13 mouse cellular contexts compared by ENCODE assay signal in genomic region chr12:33182428-33183137, GRCm38 (mm10). TPM values are rescaled to one million over a fixed set of nuclear protein-coding genes. Genes with fewer than 3 reads are reported as not detected.
DNase-seq lines count a peak whose midpoint lies in the region; ATAC-seq and TF ChIP-seq lines count a peak whose summit lies in the region.
"Had no signal": no experiment of that assay in that cellular context is flagged by ENCODE, and none has a peak within 500 bp of the region (broad histone marks: within the 10 kb centered on the region; RNA-seq: fewer than 3 reads in every experiment).

No protein-coding gene starts in this region.

- H3K27ac ChIP-seq in hindbrain, embryonic 14.5 days: peak overlapping the region; percentile 2; the same call in 1 of the 2 replicates
- no peak overlapping the region for H3K27ac ChIP-seq in hindbrain, embryonic 11.5 days (ENCODE audit: low read depth, low read length)
- peak overlapping the region; percentile 68; the same call in 1 of the 2 replicates for H3K27ac ChIP-seq in CH12.LX (ENCODE audit: insufficient read depth, low read depth)
- H3K27ac ChIP-seq in heart, adult 2 months: no peak overlapping the region
- H3K27ac ChIP-seq: embryonic facial prominence, embryonic 15.5 days; kidney, embryonic 15.5 days; liver, embryonic 12.5 days; midbrain, embryonic 15.5 days had no signal

- in situ Hi-C loops in CH12.LX (cut with MboI; ENCODE audit: low pct_ligation_motif_present, low pct_unique_long_range_greater_than_20kb, low sequenced_read_pairs): no loop called here

- no peak for TF ChIP-seq RAD21 in CH12.LX (IDR thresholded peaks at IDR 0.05; ENCODE audit: low read depth, low read length)

- dilution Hi-C loops in CH12.LX (cut with MboI; ENCODE audit: extremely low pct_ligation_motif_present, extremely low pct_unique_long_range_greater_than_20kb, low sequenced_read_pairs): no loop called here

- H3K9me3 ChIP-seq in hindbrain, embryonic 14.5 days (ENCODE audit: control insufficient read depth, low read length): no peaks in the 10 kb centered on the region
- no peaks in the 10 kb centered on the region for H3K9me3 ChIP-seq in hindbrain, embryonic 11.5 days (ENCODE audit: control insufficient read depth, low read length)
- no peaks in the 10 kb centered on the region for H3K9me3 ChIP-seq in CH12.LX (replicated peaks; ENCODE audit: low read length)
- H3K9me3 ChIP-seq: embryonic facial prominence, embryonic 15.5 days; kidney, embryonic 15.5 days; liver, embryonic 12.5 days; midbrain, embryonic 15.5 days had no signal

- TF ChIP-seq EP300 in CH12.LX (IDR thresholded peaks at IDR 0.05; ENCODE audit: low read length): no peak
- no peak for TF ChIP-seq EP300 in heart, adult 2 months (IDR thresholded peaks at IDR 0.05; ENCODE audit: insufficient read depth, low read depth, low read length)

- WGBS in hindbrain, embryonic 14.5 days: 70% methylated on average over 11 of the region's 11 CpGs
- WGBS in hindbrain, embryonic 11.5 days: 78% methylated on average over 11 of the region's 11 CpGs
- 89% methylated on average over 11 of the region's 11 CpGs for WGBS in heart, adult 2 months

- no peak for DNase-seq in hindbrain, embryonic 14.5 days (ENCODE audit: low spot score)
- DNase-seq in hindbrain, embryonic 11.5 days (ENCODE audit: low spot score): no peak
- no peak for DNase-seq in CH12.LX (ENCODE audit: extremely low read depth)
- DNase-seq in thymus, postnatal 0 days (ENCODE audit: low spot score): peak; percentile 38
- DNase-seq in heart, adult 2 months: no peak
- no peak for DNase-seq in cerebellum, adult 9-11 months
- DNase-seq: adrenal gland, postnatal 14 days; lung, postnatal 10 days had no signal

- no peaks in the 10 kb centered on the region for H3K27me3 ChIP-seq in hindbrain, embryonic 14.5 days (ENCODE audit: control insufficient read depth, insufficient read depth, low read length)
- H3K27me3 ChIP-seq in hindbrain, embryonic 11.5 days (ENCODE audit: control insufficient read depth, insufficient read depth, low read length): no peaks in the 10 kb centered on the region
- H3K27me3 ChIP-seq in CH12.LX (replicated peaks): no peaks in the 10 kb centered on the region
- H3K27me3 ChIP-seq in heart, adult 2 months (ENCODE audit: control insufficient read depth, insufficient read depth, low read length): no peaks in the 10 kb centered on the region
- H3K27me3 ChIP-seq: embryonic facial prominence, embryonic 15.5 days; kidney, embryonic 15.5 days; liver, embryonic 12.5 days; midbrain, embryonic 15.5 days had no signal

- no peak; the same call in 1 of the 2 replicates for TF ChIP-seq POLR2A in CH12.LX (IDR thresholded peaks at IDR 0.05; ENCODE audit: low read depth, low read length)
- no peak for TF ChIP-seq POLR2A in heart, adult 2 months (IDR thresholded peaks at IDR 0.05; ENCODE audit: insufficient read depth, low read depth, low read length)

- no peak overlapping the region for H3K4me2 ChIP-seq in hindbrain, embryonic 14.5 days (replicated peaks)
- no peak overlapping the region for H3K4me2 ChIP-seq in hindbrain, embryonic 11.5 days (replicated peaks; ENCODE audit: low read depth, low read length)
- H3K4me2 ChIP-seq in CH12.LX (ENCODE audit: insufficient read depth, low read depth, poor library complexity, severe bottlenecking): peak overlapping the region; percentile 53
- H3K4me2 ChIP-seq: embryonic facial prominence, embryonic 15.5 days; kidney, embryonic 15.5 days; liver, embryonic 12.5 days; midbrain, embryonic 15.5 days had no signal

- TF ChIP-seq CTCF in CH12.LX (conservative IDR thresholded peaks at IDR 0.05 in 1 of 2, IDR thresholded peaks at IDR 0.05 in 1 of 2; ENCODE audit: low read depth in 2 of 2, low read length in 2 of 2): no peak
- no peak for TF ChIP-seq CTCF in heart, adult 2 months (IDR thresholded peaks at IDR 0.05)

- ATAC-seq in hindbrain, embryonic 14.5 days (ENCODE audit: low FRiP score): peak; percentile 67; the same call in 1 of the 2 replicates
- ATAC-seq in hindbrain, embryonic 11.5 days (ENCODE audit: low FRiP score): no peak
- peak; percentile 77 to 81 for ATAC-seq in hematopoietic stem cell, adult 5-6 weeks (replicated peaks in 1 of 2; ENCODE audit: insufficient read depth in 1 of 2, low FRiP score in 2 of 2, low TSS enrichment in 1 of 2, low read depth in 1 of 2, poor library complexity in 2 of 2, severe bottlenecking in 2 of 2)
- ATAC-seq: liver, embryonic 12.5 days; midbrain, embryonic 15.5 days had no signal

- peaks cover 51% of the 10 kb centered on the region for H3K79me2 ChIP-seq in CH12.LX (replicated peaks; ENCODE audit: control insufficient read depth, extremely low read depth, insufficient read depth, poor library complexity, severe bottlenecking)
- 0 out of 2 replicates have a peak, but pooled peaks cover 2% of the 10 kb centered on the region for H3K79me2 ChIP-seq in heart, adult 2 months (replicated peaks; ENCODE audit: control insufficient read depth, insufficient read depth, low read length)

- no peaks in the 10 kb centered on the region for H3K36me3 ChIP-seq in hindbrain, embryonic 14.5 days (replicated peaks; ENCODE audit: control insufficient read depth, insufficient read depth)
- no peaks in the 10 kb centered on the region for H3K36me3 ChIP-seq in hindbrain, embryonic 11.5 days (ENCODE audit: control insufficient read depth, insufficient read depth, low read length)
- peaks cover 4 to 64% of the 10 kb centered on the region in 2 experiments for H3K36me3 ChIP-seq in CH12.LX (replicated peaks in 1 of 2; ENCODE audit: control insufficient read depth in 1 of 2, insufficient read depth in 1 of 2, low read length in 1 of 2)
- no peaks in the 10 kb centered on the region; the same call in none of the 2 replicates for H3K36me3 ChIP-seq in heart, adult 2 months (ENCODE audit: control insufficient read depth, insufficient read depth, low read length)
- H3K36me3 ChIP-seq: embryonic facial prominence, embryonic 15.5 days; kidney, embryonic 15.5 days; liver, embryonic 12.5 days; midbrain, embryonic 15.5 days had no signal

- H3K4me1 ChIP-seq in hindbrain, embryonic 14.5 days (replicated peaks; ENCODE audit: control insufficient read depth, insufficient read depth, low read length): peaks cover 11% of the 10 kb centered on the region
- no peaks in the 10 kb centered on the region for H3K4me1 ChIP-seq in hindbrain, embryonic 11.5 days (replicated peaks; ENCODE audit: control insufficient read depth, insufficient read depth, low read length)
- H3K4me1 ChIP-seq in CH12.LX (ENCODE audit: control insufficient read depth in 1 of 2, insufficient read depth in 2 of 2): peaks cover 17 to 84% of the 10 kb centered on the region in 2 experiments
- no peaks in the 10 kb centered on the region; the same call in 1 of the 2 replicates for H3K4me1 ChIP-seq in heart, adult 2 months (ENCODE audit: control insufficient read depth, insufficient read depth, low read length)

- no peak overlapping the region for H3K4me3 ChIP-seq in hindbrain, embryonic 14.5 days (replicated peaks; ENCODE audit: low read length)
- no peak overlapping the region for H3K4me3 ChIP-seq in hindbrain, embryonic 11.5 days (ENCODE audit: low read depth, low read length)
- H3K4me3 ChIP-seq in CH12.LX (replicated peaks in 1 of 3; ENCODE audit: low read depth in 2 of 3, low read length in 2 of 3, poor library complexity in 1 of 3): no peak overlapping the region
- H3K4me3 ChIP-seq in heart, adult 2 months: no peak overlapping the region
- H3K4me3 ChIP-seq: embryonic facial prominence, embryonic 15.5 days; kidney, embryonic 15.5 days; liver, embryonic 12.5 days; midbrain, embryonic 15.5 days had no signal

- intact Hi-C loops in heart, adult 2 months (cut with DNase I): no loop called here

- H3K9ac ChIP-seq in hindbrain, embryonic 14.5 days: no peak overlapping the region
- no peak overlapping the region for H3K9ac ChIP-seq in hindbrain, embryonic 11.5 days (ENCODE audit: low read depth, low read length)
- peak overlapping the region; percentile 55; the same call in 1 of the 2 replicates for H3K9ac ChIP-seq in CH12.LX (ENCODE audit: insufficient read depth, low read depth)
- H3K9ac ChIP-seq in heart, adult 2 months (ENCODE audit: low read depth, low read length): no peak overlapping the region
- H3K9ac ChIP-seq: embryonic facial prominence, embryonic 15.5 days; kidney, embryonic 15.5 days; liver, embryonic 12.5 days; midbrain, embryonic 15.5 days had no signal

TF ChIP-seq in CH12.LX, 34 proteins besides CTCF, POLR2A, EP300 and RAD21:
- TF ChIP-seq RCOR1 (conservative IDR thresholded peaks at IDR 0.05; ENCODE audit: low read depth, low read length) (no peak), BHLHE40 (IDR thresholded peaks at IDR 0.05; ENCODE audit: low read depth, low read length) (peak; percentile 25; the same call in 1 of the 2 replicates), USF2 (conservative IDR thresholded peaks at IDR 0.05; ENCODE audit: low read depth, low read length) (no peak), GABPA (IDR thresholded peaks at IDR 0.05; ENCODE audit: insufficient replicate concordance, low read depth, low read length) (no peak)
TF ChIP-seq in CH12.LX: peak in this region for 1.

RNA-seq across cellular contexts. Expression of gene Atxn7l1, which starts 35.1 kb away (rescaled TPM):
- 25.7 and 27.5 TPM in 2 replicates for polyA plus RNA-seq in hindbrain, embryonic 14.5 days (2014; fragmentation: Nextera tagmentation; extraction: Ambion mirVana)
- 19.5 and 21.1 TPM in 2 replicates for polyA plus RNA-seq in hindbrain, embryonic 11.5 days (2014; fragmentation: Nextera tagmentation; extraction: Ambion mirVana)
- 8.6 and 9.7 TPM in 2 replicates for total RNA-seq in CH12.LX (2012; rRNA removed)
- total RNA-seq in CH12.LX (2014; rRNA removed): 8.2 and 9.0 TPM in 2 replicates
- 51.3 and 55.7 TPM in 2 replicates for polyA plus RNA-seq in CH12.LX (2012; ENCODE audit: insufficient read length, low read depth)
- total RNA-seq in hematopoietic stem cell, adult 5-6 weeks (2017): 29.1 and 58.7 TPM in 2 replicates
- 27.3 and 34.3 TPM in 2 replicates for polyA plus RNA-seq in thymus, postnatal 0 days (2015; fragmentation: Nextera tagmentation; extraction: Ambion mirVana)
- 10 to 100 TPM; 18.8 to 19.0 TPM for total RNA-seq in heart, adult 2 months (2021)
- 21.6 and 23.6 TPM in 2 replicates for polyA plus RNA-seq in heart, adult 2 months (2012; rRNA removed)

Comparison
In these comparisons a context has a peak if more than half of its experiments do, and no peak if none do; other contexts are left out.
1. H3K27ac ChIP-seq: peak in hindbrain, embryonic 14.5 days (single experiment) and CH12.LX (single experiment); none in hindbrain, embryonic 11.5 days (single experiment) and heart, adult 2 months (single experiment).